Mouse (Mus musculus) liver, embryonic 15.5 days (tissue): ENCODE measurements around the gene Dhx30. TPM values are rescaled to one million over a fixed set of nuclear protein-coding genes. Genes with fewer than 3 reads are reported as not detected.
"Not testable (repeated sequence)": the region's sequence is repeated elsewhere in the genome, so short reads cannot be mapped to it uniquely, and the experiment has no call there.

Experiments used
- ATAC-seq: fragments of 200-750 bp; cut with Nextera tagmentation; 2 replicates; pipeline ENCODE4 v1.8.0; 2017; ENCODE audit warnings: moderate number of reproducible peaks, mild to moderate bottlenecking, moderate library complexity; ENCODE audit not compliant: insufficient read depth
- H3K27ac ChIP-seq: fragments of 300-500 bp; sonication (generic); replicated peaks from 2 replicates; pipeline ENCODE4 v1.5.1; 2015; ENCODE audit warnings: mild to moderate bottlenecking, inconsistent platforms
- H3K27me3 ChIP-seq: fragments of 300-500 bp; sonication (generic); 2 replicates; pipeline ENCODE4 v1.6.1; 2015; ENCODE audit warnings: mild to moderate bottlenecking, inconsistent platforms
- H3K36me3 ChIP-seq: fragments of 300-500 bp; sonication (generic); replicated peaks from 2 replicates; pipeline ENCODE4 v1.6.1; 2015; ENCODE audit warnings: moderate library complexity, mild to moderate bottlenecking, inconsistent platforms
- H3K4me1 ChIP-seq: fragments of 300-500 bp; sonication (generic); replicated peaks from 2 replicates; pipeline ENCODE4 v1.6.1; 2015; ENCODE audit warnings: inconsistent platforms
- H3K4me2 ChIP-seq: fragments of 300-500 bp; sonication (generic); 2 replicates; pipeline ENCODE4 v1.6.1; 2015; ENCODE audit warnings: moderate library complexity, mild to moderate bottlenecking, inconsistent platforms
- H3K4me3 ChIP-seq: fragments of 300-500 bp; sonication (generic); replicated peaks from 2 replicates; pipeline ENCODE4 v1.5.1; 2015; ENCODE audit warnings: mild to moderate bottlenecking, inconsistent platforms
- H3K9ac ChIP-seq: fragments of 300-500 bp; sonication (generic); 2 replicates; pipeline ENCODE4 v1.6.1; 2015; ENCODE audit warnings: moderate library complexity, mild to moderate bottlenecking, inconsistent platforms
- H3K9me3 ChIP-seq: fragments of 300-500 bp; sonication (generic); replicated peaks from 2 replicates; pipeline ENCODE4 v1.6.1; 2016; ENCODE audit warnings: inconsistent platforms
- WGBS: fragments of 180-500 bp; shearing (Covaris S2); methylation state at CpG from one replicate; pipeline ENCODE4 v1.1.7; 2015; ENCODE audit warnings: mixed read lengths; ENCODE audit not compliant: insufficient replicate concordance; 5-methylcytosine and 5-hydroxymethylcytosine counted together
- polyA plus RNA-seq: library from polyadenylated mRNA; unstranded; fragments of >200 nt; fragmentation: Nextera tagmentation; extraction: Ambion mirVana; gene quantifications from 2 replicates; pipeline ENCODE4 v1.2.1, GENCODE M21; 2015

Gene Dhx30
- polyA plus RNA-seq, result 32.4 and 34.1 TPM in 2 replicates

DNA sequence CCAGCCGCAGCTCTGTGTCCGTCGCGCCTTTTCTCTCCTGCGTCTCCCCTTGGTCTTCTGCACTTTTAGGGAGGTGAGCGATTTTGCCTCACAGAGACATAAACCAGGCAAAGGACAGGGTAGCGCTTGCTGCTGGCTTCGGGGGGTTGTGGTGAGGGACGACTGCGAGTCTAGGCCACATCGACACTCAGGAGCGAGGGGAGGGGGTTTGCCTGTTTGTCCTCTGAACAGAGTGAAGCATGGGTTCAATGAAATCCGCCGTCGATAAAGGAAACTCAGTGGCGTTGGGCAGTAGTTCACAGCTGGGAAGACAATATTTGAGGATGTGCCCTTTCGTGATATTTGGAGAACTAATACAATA is at the start of gene Dhx30:
TSS of gene Dhx30 (minus strand) at position 52 of the 361 bp plus-strand sequence.
- peak within 1 kb of the TSS; percentile 93 for H3K9ac ChIP-seq
- peaks cover 7% of the 10 kb centered on the region; the same call in 1 of the 2 replicates for H3K36me3 ChIP-seq
- peaks cover 23% of the 10 kb centered on the region for H3K4me1 ChIP-seq
- peak within 1 kb of the TSS; percentile 98 for H3K4me3 ChIP-seq
- H3K9me3 ChIP-seq, result no peaks in the 10 kb centered on the region
- H3K27me3 ChIP-seq, result no peaks in the 10 kb centered on the region
- 0% methylated on average over 17 of the region's 17 CpGs for WGBS
- H3K27ac ChIP-seq, result peak within 1 kb of the TSS; percentile 96
- H3K4me2 ChIP-seq, result peak within 1 kb of the TSS; percentile 87
- no peak for ATAC-seq

DNA sequence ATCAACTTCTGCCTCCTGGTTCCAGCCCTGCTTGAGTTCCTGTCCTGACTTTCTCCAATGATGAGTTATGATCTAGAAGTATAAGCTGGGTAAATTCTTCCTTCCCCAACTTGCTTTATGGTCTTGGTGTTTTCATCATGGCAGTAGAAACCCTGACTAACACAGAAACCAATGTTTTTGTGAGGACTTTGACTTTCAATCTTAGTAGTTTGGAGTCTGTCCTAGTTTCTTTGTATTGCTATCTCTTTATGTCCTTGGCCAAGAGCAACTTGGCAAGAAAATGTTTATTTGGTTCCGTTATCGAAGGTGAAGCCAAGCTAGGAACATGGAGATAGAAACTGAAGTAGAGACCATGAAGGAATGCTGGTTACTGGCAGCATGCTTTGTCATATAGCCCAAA is 45.4 kb upstream of the Dhx30 start:
- Histone ChIP-seq H3K36me3 (peaks cover 65% of the 10 kb centered on the region), H3K9me3 (no peaks in the 10 kb centered on the region), H3K4me3 (no peak overlapping the region), H3K27ac (no peak overlapping the region), H3K4me2 (no peak overlapping the region), H3K9ac (no peak overlapping the region), H3K4me1 (no peaks in the 10 kb centered on the region), H3K27me3 (no peaks in the 10 kb centered on the region)
- ATAC-seq, result no peak
- WGBS, result 74% methylated on average over 2 of the region's 2 CpGs

DNA sequence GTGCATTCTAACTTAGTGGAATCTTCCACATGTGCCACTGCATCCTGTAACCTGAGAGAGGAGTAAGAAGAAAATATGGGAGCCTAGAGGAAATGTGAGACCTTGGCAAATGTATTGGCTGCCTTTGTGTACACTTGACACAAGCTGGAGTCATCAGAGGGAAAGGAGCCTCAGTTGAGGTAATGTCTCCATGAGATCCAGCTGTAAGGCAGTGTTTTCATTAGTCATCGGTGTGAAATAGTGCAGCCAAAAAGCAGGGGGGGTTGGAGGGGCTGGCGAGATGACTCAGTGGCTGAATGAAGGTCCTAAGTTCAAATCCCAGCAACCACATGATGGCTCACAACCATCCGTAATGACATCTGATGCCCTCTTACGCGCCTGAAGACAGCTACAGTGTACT is 44.8 kb upstream of the Dhx30 start:
- ATAC-seq, result no peak
- Histone ChIP-seq H3K9ac (no peak overlapping the region), H3K4me1 (no peaks in the 10 kb centered on the region), H3K27me3 (no peaks in the 10 kb centered on the region), H3K9me3 (no peaks in the 10 kb centered on the region), H3K4me2 (no peak overlapping the region), H3K36me3 (peaks cover 65% of the 10 kb centered on the region), H3K27ac (no peak overlapping the region), H3K4me3 (no peak overlapping the region)
- 73% methylated on average over 5 of the region's 5 CpGs for WGBS

DNA sequence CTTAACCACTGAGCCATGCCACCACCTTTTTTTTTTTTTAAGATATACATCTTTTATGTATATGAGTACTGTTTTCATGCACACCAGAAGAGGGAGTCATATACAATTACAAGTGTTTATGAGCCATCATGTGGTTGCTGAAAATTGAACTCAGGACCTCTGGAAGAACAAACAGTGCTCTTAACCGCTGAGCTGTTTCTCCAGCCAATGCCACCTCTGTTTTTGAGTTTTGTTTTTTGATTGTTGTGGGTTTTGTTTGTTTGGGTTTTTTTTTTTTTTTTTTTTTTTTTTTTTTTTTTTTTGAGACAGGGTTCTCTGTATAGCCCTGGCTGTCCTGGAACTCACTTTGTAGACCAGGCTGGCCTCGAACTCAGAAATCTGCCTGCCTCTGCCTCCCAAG is 42.9 kb upstream of the Dhx30 start:
- H3K4me3 ChIP-seq, H3K27ac ChIP-seq, H3K4me1 ChIP-seq, H3K9me3 ChIP-seq, H3K9ac ChIP-seq, H3K27me3 ChIP-seq, H3K4me2 ChIP-seq, ATAC-seq: not testable (repeated sequence)
- peaks cover 65% of the 10 kb centered on the region for H3K36me3 ChIP-seq
- WGBS, result 80% methylated on average over 2 of the region's 2 CpGs

DNA sequence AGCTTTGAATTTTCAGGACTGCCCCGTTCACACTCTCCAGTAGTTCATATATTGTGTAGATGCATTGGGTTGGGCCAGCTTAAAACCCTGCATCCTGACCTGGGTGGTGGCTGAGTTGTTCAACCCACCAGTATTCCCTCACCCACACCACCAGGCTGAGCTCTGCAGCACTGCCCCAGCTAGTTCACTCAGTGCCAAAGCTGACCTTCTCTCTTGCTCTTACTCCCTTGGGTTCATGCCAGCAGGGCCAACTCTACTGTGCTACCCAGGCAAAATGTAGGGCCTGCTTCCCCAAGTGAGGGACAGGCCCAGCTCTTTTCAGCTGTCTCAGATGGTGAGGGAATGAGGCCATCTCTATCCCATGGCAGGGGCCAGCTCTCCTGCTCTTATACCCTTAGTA is 41.4 kb upstream of the Dhx30 start:
- H3K36me3 ChIP-seq, result peaks cover 60% of the 10 kb centered on the region
- H3K9me3 ChIP-seq, result no peaks in the 10 kb centered on the region
- no peaks in the 10 kb centered on the region for H3K27me3 ChIP-seq
- H3K4me3 ChIP-seq, result no peak overlapping the region
- H3K4me1 ChIP-seq, result no peaks in the 10 kb centered on the region
- WGBS, result 72% methylated on average over 1 of the region's 1 CpGs
- H3K9ac ChIP-seq, result no peak overlapping the region
- H3K27ac ChIP-seq, result no peak overlapping the region
- H3K4me2 ChIP-seq, result no peak overlapping the region
- no peak for ATAC-seq

DNA sequence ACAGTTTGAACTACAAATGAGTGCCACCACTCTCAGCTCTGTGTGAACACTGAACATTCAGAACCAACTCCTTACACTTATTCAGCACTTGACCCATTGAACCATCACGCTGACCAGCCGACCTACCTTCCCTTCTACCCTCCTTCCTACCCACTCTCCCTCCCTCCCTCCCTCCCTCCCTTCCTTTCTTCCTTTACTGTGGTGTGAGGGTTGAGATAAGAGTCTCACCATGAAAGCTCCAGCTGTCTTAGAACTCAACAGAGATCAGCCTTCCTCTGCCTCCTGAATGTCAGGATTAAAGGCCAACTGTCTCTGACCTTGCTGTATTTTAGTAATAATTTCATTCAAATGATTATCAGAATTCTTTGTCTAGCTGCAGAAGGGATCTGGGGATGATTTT is 31.0 kb upstream of the Dhx30 start:
- 0 out of 2 replicates have a peak, but pooled peaks have one; percentile 31 for ATAC-seq
- H3K4me1 ChIP-seq, result peaks cover 7% of the 10 kb centered on the region

DNA sequence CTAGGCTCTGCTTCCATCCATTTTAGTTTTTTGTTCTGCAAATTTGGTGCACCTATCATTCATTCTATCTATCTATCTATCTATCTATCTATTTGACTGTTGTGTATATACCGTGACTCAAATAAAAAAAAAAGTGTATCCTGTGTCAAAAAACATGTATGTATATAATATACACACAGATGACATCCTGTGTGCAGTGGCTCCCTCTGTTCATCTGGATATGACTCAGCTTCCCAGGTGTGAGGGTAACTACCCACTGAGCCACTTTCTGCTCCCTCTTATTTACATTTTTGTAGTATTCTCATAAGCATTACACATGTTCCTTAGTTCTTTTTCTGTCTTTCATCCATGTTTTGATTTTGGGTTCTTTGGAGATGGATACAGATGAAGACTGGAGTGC is 24.5 kb upstream of the Dhx30 start:
- Histone ChIP-seq H3K36me3 (peaks cover 34% of the 10 kb centered on the region), H3K9me3 (no peaks in the 10 kb centered on the region), H3K4me1 (no peaks in the 10 kb centered on the region; the same call in 1 of the 2 replicates), H3K27me3 (no peaks in the 10 kb centered on the region), H3K4me2 (no peak overlapping the region), H3K4me3 (no peak overlapping the region), H3K9ac (no peak overlapping the region), H3K27ac (no peak overlapping the region)
- ATAC-seq, result no peak
- 81% methylated on average over 1 of the region's 1 CpGs for WGBS

More for the DNA sequence above, 31.0 kb upstream of the Dhx30 start:
- Histone ChIP-seq H3K9ac (no peak overlapping the region), H3K27me3 (no peaks in the 10 kb centered on the region), H3K27ac (no peak overlapping the region), H3K9me3 (no peaks in the 10 kb centered on the region), H3K4me2 (no peak overlapping the region), H3K36me3 (peaks cover 44% of the 10 kb centered on the region), H3K4me3 (no peak overlapping the region)
- WGBS, result 29% methylated on average over 2 of the region's 2 CpGs

DNA sequence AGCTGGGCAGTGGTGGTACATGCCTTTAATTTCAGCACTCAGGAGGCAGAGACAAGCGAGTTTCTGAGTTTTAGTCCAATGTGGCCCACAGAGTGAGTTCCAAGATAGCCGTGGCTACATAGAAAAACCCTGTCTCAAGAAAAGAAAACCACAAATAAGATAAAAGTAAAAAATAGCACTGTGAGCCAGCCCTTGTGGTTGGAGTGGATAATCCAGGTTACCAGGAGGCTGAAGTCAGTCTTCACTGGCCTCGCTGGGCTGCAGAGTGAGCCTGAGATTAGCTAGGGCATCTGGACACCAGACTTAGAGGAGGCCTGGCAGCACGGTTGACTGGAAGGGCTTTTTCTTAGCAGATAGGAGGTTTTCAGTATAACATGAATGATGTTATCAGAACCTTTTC is 21.5 kb upstream of the Dhx30 start:
- Histone ChIP-seq H3K36me3 (peaks cover 56% of the 10 kb centered on the region), H3K4me2 (no peak overlapping the region), H3K27me3 (no peaks in the 10 kb centered on the region), H3K4me3 (no peak overlapping the region), H3K4me1 (peaks cover 7% of the 10 kb centered on the region), H3K9me3 (no peaks in the 10 kb centered on the region), H3K9ac (no peak overlapping the region), H3K27ac (no peak overlapping the region)
- WGBS, result 27% methylated on average over 4 of the region's 4 CpGs
- peak; percentile 49; the same call in 1 of the 2 replicates for ATAC-seq

DNA sequence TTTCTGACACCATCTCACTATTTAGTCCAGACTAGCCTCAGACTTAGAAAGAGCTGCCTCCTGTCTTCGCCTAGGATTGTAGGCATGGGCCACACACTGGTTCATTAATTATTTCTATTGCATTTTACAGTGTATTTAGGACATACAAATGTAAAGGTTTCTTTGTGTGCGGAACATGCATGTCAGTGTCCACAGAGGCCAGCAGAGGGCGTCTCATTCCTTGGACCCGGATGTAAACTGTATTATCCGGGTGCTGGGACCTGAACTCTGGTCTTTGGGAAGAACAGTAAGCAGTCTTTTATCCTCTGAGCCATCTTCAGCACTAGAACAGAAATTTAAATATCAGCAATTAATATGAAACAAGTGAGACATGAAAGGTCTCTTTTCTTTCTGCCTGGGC is 16.5 kb upstream of the Dhx30 start:
- Histone ChIP-seq H3K27ac (no peak overlapping the region), H3K4me3 (no peak overlapping the region)
- 60% methylated on average over 5 of the region's 5 CpGs for WGBS

DNA sequence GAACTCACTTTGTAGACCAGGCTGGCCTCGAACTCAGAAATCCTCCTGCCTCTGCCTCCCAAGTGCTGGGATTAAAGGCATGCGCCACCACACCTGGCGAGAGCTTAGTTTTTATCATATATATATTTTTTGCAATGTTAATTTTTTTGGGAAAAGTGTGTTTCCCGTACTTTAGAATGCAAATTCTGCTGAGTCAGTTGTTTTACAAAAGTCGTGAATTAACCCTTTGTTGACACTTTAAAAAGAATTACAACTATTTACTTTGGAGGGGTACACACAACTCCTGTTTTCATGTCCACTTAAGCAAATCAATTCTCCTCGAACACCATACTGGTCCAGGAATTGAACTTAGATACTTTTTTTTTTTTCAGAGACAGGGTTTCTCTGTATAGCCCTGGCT is 15.3 kb upstream of the Dhx30 start:
- WGBS, result 31% methylated on average over 6 of the region's 6 CpGs
- ATAC-seq, result no peak
- Histone ChIP-seq H3K27me3 (no peaks in the 10 kb centered on the region), H3K9me3 (no peaks in the 10 kb centered on the region), H3K27ac (0 out of 2 replicates have a peak overlapping the region, but pooled peaks have one; percentile 96), H3K36me3 (peaks cover 24% of the 10 kb centered on the region), H3K4me3 (peak overlapping the region; percentile 81), H3K4me1 (peaks cover 41% of the 10 kb centered on the region), H3K9ac (peak overlapping the region; percentile 80; the same call in 1 of the 2 replicates), H3K4me2 (peak overlapping the region; percentile 99)

More for the DNA sequence above, 16.5 kb upstream of the Dhx30 start:
- no peaks in the 10 kb centered on the region for H3K9me3 ChIP-seq
- peaks cover 27% of the 10 kb centered on the region for H3K36me3 ChIP-seq
- no peaks in the 10 kb centered on the region for H3K27me3 ChIP-seq
- H3K9ac ChIP-seq, result no peak overlapping the region
- H3K4me2 ChIP-seq, result peak overlapping the region; percentile 99
- H3K4me1 ChIP-seq, result peaks cover 41% of the 10 kb centered on the region
- no peak for ATAC-seq

DNA sequence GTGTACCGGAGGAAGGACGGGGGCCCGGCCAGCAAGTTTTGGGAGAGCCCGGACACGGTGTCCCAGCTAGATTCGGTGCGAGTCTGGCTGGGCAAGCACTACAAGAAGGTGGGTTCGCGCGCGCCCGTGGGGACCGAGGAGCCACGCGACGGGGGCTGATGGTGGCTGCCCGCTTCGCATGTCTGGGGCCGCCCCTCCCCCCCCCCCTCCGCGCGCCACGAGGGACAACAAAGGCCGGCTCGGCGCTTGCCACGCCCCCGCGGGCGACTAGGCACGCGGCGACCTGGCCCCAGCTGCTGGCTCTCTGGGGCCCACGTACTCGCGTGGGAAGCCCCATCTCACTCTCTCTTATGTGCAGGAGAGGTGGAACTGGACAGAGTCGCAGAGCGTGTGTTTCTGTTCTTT is 14.6 kb upstream of the Dhx30 start:
- ATAC-seq, result peak; percentile 60
- Histone ChIP-seq H3K4me1 (peaks cover 41% of the 10 kb centered on the region), H3K9me3 (no peaks in the 10 kb centered on the region), H3K9ac (peak overlapping the region; percentile 80), H3K4me2 (peak overlapping the region; percentile 99), H3K27ac (peak overlapping the region; percentile 96), H3K27me3 (no peaks in the 10 kb centered on the region), H3K4me3 (peak overlapping the region; percentile 81), H3K36me3 (peaks cover 23% of the 10 kb centered on the region)
- 2% methylated on average over 37 of the region's 38 CpGs for WGBS
